Mouse (Mus musculus): ENCODE data around the gene Pip5k1a. TPM values are rescaled to one million over a fixed set of nuclear protein-coding genes. Genes with fewer than 3 reads are reported as not detected.
A peak's percentile ranks its signal among the peaks of the same experiment; 100 is the strongest.

The Pip5k1a gene
- polyA plus RNA-seq (2016; fragmentation: Nextera tagmentation; extraction: Ambion mirVana): 19.0 and 19.5 TPM in 2 replicates

DNA sequence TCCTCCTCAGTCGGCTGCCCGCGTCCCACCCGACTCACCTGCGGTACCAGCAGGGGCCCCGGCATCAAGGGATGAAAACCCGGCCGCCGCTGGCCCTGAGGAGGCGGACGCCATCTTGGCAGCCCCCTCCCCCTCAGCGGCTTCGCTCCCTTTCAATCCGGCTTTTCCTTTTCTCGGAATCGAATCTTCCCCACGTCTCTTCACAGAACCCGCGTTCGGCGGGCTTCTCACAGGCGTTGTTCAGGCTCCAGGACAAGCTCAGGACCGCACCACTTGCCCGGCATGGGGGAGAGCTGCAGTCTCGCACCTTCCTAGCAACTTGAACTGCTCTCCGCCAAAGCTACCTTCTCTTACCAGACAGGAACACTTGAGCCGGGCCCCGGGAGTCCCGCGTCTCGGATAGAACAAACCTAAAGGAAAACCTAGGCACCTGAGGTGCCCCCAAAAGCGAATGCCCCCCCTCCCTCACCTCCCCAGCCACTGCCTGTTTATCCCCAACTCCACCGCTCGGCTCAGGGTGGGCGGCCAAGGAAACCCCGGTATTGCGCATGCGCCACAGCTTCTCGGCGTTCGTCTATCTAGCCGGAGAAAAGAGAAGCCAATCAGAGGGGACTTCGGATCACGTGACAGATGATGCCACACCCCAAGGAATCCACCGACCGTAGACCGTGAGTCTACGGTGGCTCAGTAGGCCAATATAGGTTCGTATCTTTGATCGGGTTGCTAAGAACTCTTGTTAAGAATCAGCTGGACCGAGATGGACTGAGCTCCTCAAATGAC, at the start of gene Pip5k1a:
Gene Pip5k1a (minus strand): TSS at position 593 of the 780 bp plus-strand sequence.
- no peaks in the 10 kb centered on the region for H3K9me3 ChIP-seq
- peak; percentile 98 for DNase-seq (ENCODE audit: extremely low spot score, low spot score)
- peak within 1 kb of the TSS; percentile 98 for H3K4me3 ChIP-seq
- no peaks in the 10 kb centered on the region for H3K27me3 ChIP-seq (ENCODE audit: poor library complexity, severe bottlenecking)
- peaks cover 21% of the 10 kb centered on the region for H3K4me1 ChIP-seq
- H3K36me3 ChIP-seq (replicated peaks): peaks cover 20% of the 10 kb centered on the region
- WGBS: under 1% methylated on average over 51 of the region's 51 CpGs
- H3K27ac ChIP-seq: peak within 1 kb of the TSS; percentile 90

DNA sequence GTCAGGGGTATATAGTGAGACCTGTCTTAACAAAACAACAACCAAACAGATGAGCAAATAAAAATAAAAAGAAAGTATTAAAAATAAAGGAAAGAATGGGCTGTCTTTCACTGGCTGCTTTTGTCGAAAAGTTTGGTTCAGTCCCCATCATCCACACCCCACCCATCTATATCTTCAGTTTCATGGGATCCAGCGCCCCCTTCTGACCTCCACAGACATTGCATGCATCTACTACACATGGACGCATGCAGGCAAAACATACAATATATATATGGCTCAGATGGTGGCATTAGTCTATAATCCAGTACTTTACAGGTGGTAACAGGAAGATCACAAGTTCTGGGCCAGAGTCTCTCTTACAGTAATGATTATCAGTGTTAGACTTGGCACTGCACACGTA, 47.1 kb upstream of the Pip5k1a start:
- H3K4me1 ChIP-seq: no peaks in the 10 kb centered on the region
- no peak for DNase-seq (ENCODE audit: extremely low spot score, low spot score)
- H3K27ac ChIP-seq: no peak overlapping the region
- H3K27me3 ChIP-seq (ENCODE audit: poor library complexity, severe bottlenecking): peaks cover 8% of the 10 kb centered on the region
- no peaks in the 10 kb centered on the region for H3K36me3 ChIP-seq (replicated peaks)
- H3K4me3 ChIP-seq: no peak overlapping the region
- no peaks in the 10 kb centered on the region for H3K9me3 ChIP-seq
- 59% methylated on average over 4 of the region's 4 CpGs for WGBS

DNA sequence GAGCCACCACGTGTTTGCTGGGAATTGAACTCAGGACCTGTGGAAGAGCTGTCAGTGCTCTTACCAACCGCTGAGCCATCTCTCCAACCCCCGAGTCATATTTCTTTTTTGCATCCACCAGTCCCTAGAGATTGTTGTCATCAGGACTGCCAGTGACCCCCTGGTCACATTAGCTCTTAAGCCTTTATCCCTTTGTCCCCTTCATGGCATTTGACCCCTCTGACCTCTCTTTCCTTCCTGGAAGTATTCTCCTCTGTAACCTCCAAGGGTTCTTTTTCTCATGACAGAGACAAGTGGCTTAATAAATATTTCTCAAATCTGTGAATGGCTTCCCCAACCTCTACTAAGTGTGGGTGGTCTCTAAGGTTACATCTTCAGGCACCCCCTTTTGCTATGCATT, 41.2 kb upstream of the Pip5k1a start:
- no peaks in the 10 kb centered on the region for H3K9me3 ChIP-seq
- no peak for DNase-seq (ENCODE audit: extremely low spot score, low spot score)
- H3K4me3 ChIP-seq: no peak overlapping the region
- H3K36me3 ChIP-seq (replicated peaks): no peaks in the 10 kb centered on the region
- WGBS: 59% methylated on average over 3 of the region's 3 CpGs
- H3K4me1 ChIP-seq: no peaks in the 10 kb centered on the region
- no peak overlapping the region for H3K27ac ChIP-seq
- H3K27me3 ChIP-seq (ENCODE audit: poor library complexity, severe bottlenecking): no peaks in the 10 kb centered on the region

DNA sequence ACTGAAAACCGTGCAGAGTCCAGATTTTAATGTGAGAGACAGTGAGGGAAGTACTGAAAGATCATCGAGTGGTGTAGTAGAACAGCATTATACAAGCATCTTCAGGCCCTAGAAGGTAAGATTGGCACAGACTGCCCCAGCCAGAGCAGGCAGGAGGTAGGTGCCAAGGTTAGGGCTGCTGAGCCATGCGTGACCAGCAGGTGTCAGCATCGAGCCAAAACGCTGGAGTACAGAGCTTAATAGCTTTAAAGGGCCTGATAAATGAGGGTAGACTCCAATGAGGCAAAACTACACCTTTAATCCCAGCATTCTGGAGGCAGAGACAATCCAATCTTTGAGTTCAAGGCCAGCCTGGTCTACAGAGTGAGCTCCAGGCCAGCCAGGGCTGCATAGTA, 35.9 kb upstream of the Pip5k1a start:
- 6% methylated on average over 5 of the region's 5 CpGs for WGBS
- DNase-seq (ENCODE audit: extremely low spot score, low spot score): peak; percentile 80
- H3K27ac ChIP-seq: no peak overlapping the region
- no peaks in the 10 kb centered on the region for H3K9me3 ChIP-seq
- peaks cover 14% of the 10 kb centered on the region for H3K36me3 ChIP-seq (replicated peaks)
- H3K4me3 ChIP-seq: no peak overlapping the region
- H3K4me1 ChIP-seq: peaks cover 8% of the 10 kb centered on the region
- H3K27me3 ChIP-seq (ENCODE audit: poor library complexity, severe bottlenecking): no peaks in the 10 kb centered on the region

DNA sequence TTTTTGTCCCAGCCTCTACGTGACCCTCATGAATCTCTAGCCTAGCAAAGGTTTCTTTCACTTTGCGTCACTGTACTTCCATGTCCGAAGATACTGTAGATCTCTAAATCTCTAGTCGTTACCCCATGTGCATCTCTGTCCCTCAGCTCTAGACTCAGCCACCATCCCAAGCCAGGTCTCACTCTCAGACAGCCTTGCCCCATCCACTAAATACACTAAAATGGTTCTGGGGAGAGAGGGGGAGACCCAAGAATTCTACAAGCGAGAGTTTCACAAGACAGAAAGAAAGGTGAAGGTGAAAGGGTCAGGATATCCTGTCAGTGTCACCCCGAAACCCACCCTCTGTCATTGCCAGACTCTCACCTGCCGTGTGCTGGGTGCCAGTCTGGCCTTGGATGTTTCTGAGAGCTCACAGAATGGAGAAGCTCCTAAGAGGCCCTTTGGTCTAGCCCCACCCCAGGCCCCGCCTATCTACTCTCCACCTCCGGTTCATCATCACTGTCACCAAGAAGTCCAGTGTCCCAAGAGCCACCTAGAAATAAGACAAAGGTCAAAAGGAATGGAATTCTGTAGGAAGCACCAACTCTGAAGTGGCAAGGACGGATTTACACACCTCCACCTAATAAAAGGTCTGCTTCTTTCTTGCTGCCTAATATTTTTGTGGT, 35.4 kb upstream of the Pip5k1a start, which contains the start of gene Tnfaip8l2:
Gene Tnfaip8l2 (minus strand): TSS at position 409 of the 665 bp plus-strand sequence.
- no peaks in the 10 kb centered on the region for H3K27me3 ChIP-seq (ENCODE audit: poor library complexity, severe bottlenecking)
- H3K27ac ChIP-seq: no peak within 1 kb of the TSS
- DNase-seq (ENCODE audit: extremely low spot score, low spot score): no peak
- H3K4me1 ChIP-seq: peaks cover 8% of the 10 kb centered on the region
- WGBS: 85% methylated on average over 10 of the region's 10 CpGs
- no peak within 1 kb of the TSS for H3K4me3 ChIP-seq
- H3K9me3 ChIP-seq: no peaks in the 10 kb centered on the region
- H3K36me3 ChIP-seq (replicated peaks): peaks cover 14% of the 10 kb centered on the region

DNA sequence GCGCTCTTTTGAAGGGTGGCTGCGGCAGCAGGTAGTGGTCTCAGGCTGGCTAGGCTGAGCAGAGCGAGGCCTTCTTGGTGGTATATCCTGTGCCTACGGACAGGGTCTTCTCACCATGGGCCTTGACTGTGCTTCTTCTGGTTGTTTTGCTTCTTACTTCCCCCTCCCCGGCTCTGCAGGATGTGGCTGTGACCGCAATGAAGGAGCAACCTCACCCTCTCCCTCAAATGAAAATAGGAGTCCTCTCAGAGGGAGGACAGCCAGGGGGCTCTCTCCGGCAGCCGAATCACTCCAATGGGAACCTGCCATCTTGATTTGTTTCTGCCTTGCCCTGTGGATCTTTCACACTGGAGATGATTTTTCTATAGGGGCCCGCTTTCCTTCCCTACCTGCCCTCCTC, 34.7 kb upstream of the Pip5k1a start:
- H3K9me3 ChIP-seq: no peaks in the 10 kb centered on the region
- DNase-seq (ENCODE audit: extremely low spot score, low spot score): no peak
- peaks cover 14% of the 10 kb centered on the region for H3K36me3 ChIP-seq (replicated peaks)
- no peaks in the 10 kb centered on the region for H3K27me3 ChIP-seq (ENCODE audit: poor library complexity, severe bottlenecking)
- H3K27ac ChIP-seq: no peak overlapping the region
- peaks cover 8% of the 10 kb centered on the region for H3K4me1 ChIP-seq
- no peak overlapping the region for H3K4me3 ChIP-seq
- WGBS: 91% methylated on average over 9 of the region's 9 CpGs

DNA sequence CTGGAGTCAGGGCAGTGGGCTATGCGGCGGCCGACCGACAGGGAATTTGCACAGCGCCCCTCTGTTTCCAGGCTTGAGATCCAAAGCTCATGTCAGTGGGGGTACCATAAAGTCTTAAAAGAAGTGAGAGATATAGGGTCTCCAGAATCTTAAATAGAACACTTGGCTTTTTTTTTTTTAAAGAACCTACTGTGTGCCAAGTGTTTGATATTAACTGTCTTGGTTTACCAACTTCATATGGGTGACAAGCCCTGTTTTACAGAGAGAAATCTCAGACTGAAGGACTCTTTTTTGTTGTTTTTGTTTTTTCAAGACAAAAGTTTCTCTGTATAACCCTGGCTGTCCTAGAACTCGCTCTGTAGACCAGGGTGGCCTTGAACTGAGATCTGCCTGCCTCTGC, 34.1 kb upstream of the Pip5k1a start:
- Histone ChIP-seq H3K4me3 (no peak overlapping the region), H3K27ac (no peak overlapping the region), H3K27me3 (ENCODE audit: poor library complexity, severe bottlenecking) (no peaks in the 10 kb centered on the region), H3K36me3 (replicated peaks) (peaks cover 14% of the 10 kb centered on the region), H3K9me3 (no peaks in the 10 kb centered on the region), H3K4me1 (peaks cover 12% of the 10 kb centered on the region)
- WGBS: 89% methylated on average over 6 of the region's 6 CpGs
- DNase-seq (ENCODE audit: extremely low spot score, low spot score): no peak

DNA sequence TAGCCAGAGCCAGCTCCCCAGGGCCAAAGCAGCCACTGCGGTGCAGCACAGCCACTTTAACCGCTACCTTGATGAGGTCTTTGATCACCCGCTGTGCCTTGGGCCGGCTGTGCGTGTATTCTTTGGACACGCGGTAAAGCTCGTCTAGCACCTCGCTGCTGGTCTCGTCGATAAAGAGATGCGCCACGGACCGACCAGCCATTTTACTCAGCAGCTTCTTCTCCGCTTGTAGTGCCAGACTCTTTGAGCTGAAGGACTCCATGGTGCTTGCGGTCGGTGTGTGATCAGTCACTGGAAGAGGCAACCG, 33.5 kb upstream of the Pip5k1a start:
- Histone ChIP-seq H3K4me1 (peaks cover 18% of the 10 kb centered on the region), H3K4me3 (peak overlapping the region; percentile 11; the same call in 1 of the 2 replicates), H3K9me3 (no peaks in the 10 kb centered on the region), H3K36me3 (replicated peaks) (peaks cover 14% of the 10 kb centered on the region), H3K27ac (no peak overlapping the region), H3K27me3 (ENCODE audit: poor library complexity, severe bottlenecking) (no peaks in the 10 kb centered on the region)
- DNase-seq (ENCODE audit: extremely low spot score, low spot score): no peak
- 69% methylated on average over 18 of the region's 18 CpGs for WGBS

DNA sequence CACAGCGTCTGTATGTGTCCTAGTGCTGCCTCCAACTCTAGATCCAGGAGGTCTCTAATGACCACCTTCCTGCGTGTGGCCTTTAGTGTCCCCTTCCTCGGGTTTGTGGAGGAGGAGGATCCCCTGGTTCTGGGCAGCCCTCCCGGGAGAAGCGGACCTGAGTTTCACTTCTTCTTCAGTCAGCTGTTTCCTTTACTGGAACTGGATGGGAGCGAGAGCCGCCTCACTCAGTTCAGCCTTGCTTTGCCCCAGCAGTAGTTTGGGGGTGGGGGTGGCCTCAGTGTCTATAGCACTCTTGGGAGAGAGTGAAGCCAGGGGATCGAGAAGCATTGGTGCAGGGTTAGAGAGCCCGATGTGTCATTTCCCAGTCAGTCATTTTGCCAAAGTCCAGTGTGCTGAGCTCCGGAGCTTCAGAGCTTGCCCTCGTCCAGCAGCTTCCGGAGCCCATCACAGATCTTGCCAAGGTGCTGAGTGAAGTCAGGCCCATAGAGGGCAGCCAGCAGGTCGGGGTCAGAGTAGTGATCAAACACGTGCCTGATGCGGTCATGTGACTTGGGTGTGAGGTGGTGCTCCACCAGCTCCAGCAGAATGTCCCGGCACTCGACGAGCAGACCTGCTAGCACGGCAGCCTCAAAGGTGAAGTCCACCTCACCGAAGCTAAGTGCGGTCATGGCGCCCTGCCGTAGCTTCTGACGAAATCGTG, 33.0 kb upstream of the Pip5k1a start:
- WGBS: 72% methylated on average over 25 of the region's 25 CpGs
- H3K27me3 ChIP-seq (ENCODE audit: poor library complexity, severe bottlenecking): no peaks in the 10 kb centered on the region
- H3K36me3 ChIP-seq (replicated peaks): peaks cover 14% of the 10 kb centered on the region
- H3K27ac ChIP-seq: no peak overlapping the region
- H3K4me1 ChIP-seq: peaks cover 23% of the 10 kb centered on the region
- H3K9me3 ChIP-seq: no peaks in the 10 kb centered on the region
- DNase-seq (ENCODE audit: extremely low spot score, low spot score): no peak
- H3K4me3 ChIP-seq: peak overlapping the region; percentile 11; the same call in 1 of the 2 replicates

DNA sequence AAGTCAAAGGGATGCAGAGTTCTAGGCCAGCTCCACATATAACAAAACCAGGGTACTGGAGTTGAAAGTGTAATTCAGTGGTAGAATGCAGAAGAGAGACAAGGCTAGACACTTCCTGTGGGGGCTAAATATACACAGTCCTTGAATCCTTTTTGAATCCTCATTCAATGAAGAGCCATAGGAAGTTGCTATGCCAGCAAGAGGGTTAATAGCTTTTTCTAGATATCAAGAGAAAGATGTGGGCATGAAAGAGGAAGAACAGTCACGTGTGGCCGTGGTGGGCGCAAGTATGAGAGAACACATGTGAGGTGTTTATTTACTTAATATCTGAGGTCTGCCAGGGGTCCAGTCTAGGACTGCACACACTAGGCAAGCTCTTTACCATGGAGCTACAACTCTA, 29.6 kb upstream of the Pip5k1a start:
- no peak for DNase-seq (ENCODE audit: extremely low spot score, low spot score)
- no peaks in the 10 kb centered on the region for H3K27me3 ChIP-seq (ENCODE audit: poor library complexity, severe bottlenecking)

DNA sequence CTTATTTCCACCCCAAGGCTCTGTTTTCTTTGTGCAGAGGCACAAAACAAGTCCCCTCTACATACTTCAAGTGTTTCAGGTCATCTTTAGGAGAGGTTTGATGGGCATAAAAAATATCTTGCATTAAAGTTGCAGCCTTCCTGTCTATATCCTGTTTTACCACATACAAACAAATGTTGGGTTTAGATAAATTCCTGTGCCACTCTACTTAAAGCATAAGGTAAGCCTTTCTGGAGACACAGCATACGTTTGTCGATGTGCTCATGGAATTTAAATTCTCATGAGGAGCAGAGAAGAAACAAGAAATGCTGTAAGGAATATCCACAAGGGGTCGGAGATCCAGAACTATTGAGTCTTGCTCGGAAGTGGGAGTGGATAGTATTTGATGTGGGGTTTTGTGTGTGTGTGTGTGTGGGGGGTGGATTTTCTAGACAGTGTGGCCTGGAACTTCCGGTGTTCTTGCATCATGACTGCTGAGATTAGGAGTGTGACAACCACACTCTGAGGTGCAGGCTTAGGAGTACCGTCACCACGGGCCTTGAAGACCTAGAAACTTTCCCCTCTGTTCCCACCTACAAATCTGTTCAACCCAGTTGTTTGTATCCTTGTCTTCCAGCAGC, 28.8 kb upstream of the Pip5k1a start:
- Histone ChIP-seq H3K27ac (no peak overlapping the region), H3K27me3 (ENCODE audit: poor library complexity, severe bottlenecking) (no peaks in the 10 kb centered on the region), H3K4me3 (peak overlapping the region; percentile 47), H3K4me1 (peaks cover 32% of the 10 kb centered on the region), H3K36me3 (replicated peaks) (peaks cover 33% of the 10 kb centered on the region), H3K9me3 (no peaks in the 10 kb centered on the region)
- no peak for DNase-seq (ENCODE audit: extremely low spot score, low spot score)
- 90% methylated on average over 7 of the region's 7 CpGs for WGBS

More for the DNA sequence above, 29.6 kb upstream of the Pip5k1a start:
- Histone ChIP-seq H3K27ac (no peak overlapping the region), H3K4me3 (no peak overlapping the region), H3K9me3 (no peaks in the 10 kb centered on the region), H3K4me1 (peaks cover 32% of the 10 kb centered on the region), H3K36me3 (replicated peaks) (peaks cover 29% of the 10 kb centered on the region)
- WGBS: 96% methylated on average over 3 of the region's 3 CpGs

DNA sequence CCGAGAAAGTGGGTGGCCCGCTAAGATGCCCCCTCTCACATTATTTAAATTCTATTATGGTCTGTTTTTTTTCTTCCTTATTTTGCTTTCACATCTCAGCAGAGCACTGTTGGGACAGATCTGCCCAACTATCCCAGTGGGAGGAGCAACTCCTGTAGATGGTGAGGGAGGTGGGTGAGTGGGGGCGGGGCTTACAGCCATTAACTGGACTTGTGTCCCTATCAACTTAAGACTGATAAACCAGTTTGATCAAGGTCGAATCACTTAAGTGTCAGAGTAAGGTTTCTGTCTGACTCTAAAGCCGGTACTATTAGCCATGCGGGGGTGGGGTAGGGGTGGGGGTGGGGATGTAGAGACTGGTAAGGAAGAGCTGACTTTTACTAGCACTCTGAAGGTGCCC, 28.3 kb upstream of the Pip5k1a start:
- peaks cover 28% of the 10 kb centered on the region for H3K4me1 ChIP-seq
- peak overlapping the region; percentile 47 for H3K4me3 ChIP-seq
- peaks cover 32% of the 10 kb centered on the region for H3K36me3 ChIP-seq (replicated peaks)
- H3K27ac ChIP-seq: no peak overlapping the region
- no peak for DNase-seq (ENCODE audit: extremely low spot score, low spot score)
- 40% methylated on average over 6 of the region's 6 CpGs for WGBS
- no peaks in the 10 kb centered on the region for H3K9me3 ChIP-seq
- H3K27me3 ChIP-seq (ENCODE audit: poor library complexity, severe bottlenecking): no peaks in the 10 kb centered on the region
